Mouse (Mus musculus) E14TG2a.4 (cell line): ENCODE measurements around the gene Nos1ap.

Experiments used
- H3K27me3 ChIP-seq: 2 replicates; pipeline ENCODE4 v1.6.1; 2014; ENCODE audit warnings: low read length, control low read depth; ENCODE audit not compliant: insufficient read depth
- H3K36me3 ChIP-seq: 2 replicates; pipeline ENCODE4 v1.6.1; 2014; ENCODE audit warnings: low read length, control low read depth; ENCODE audit not compliant: insufficient read depth
- H3K4me1 ChIP-seq: replicated peaks from 2 replicates; pipeline ENCODE4 v1.6.1; 2014; ENCODE audit warnings: low read depth, low read length, control low read depth
- H3K4me3 ChIP-seq: replicated peaks from 2 replicates; pipeline ENCODE4 v1.5.1; 2014; ENCODE audit warnings: mild to moderate bottlenecking, low read length
- H3K9me3 ChIP-seq: 2 replicates; pipeline ENCODE4 v1.6.1; 2014; ENCODE audit warnings: low read length, control low read depth
- CTCF ChIP-seq: conservative IDR thresholded peaks from 2 replicates; pipeline ENCODE4 v1.5.1; 2014; ENCODE audit warnings: low read length
- NANOG ChIP-seq: IDR thresholded peaks from 2 replicates; pipeline ENCODE4 v1.6.1; 2014; ENCODE audit warnings: borderline replicate concordance, low read length, mixed read lengths
- POU5F1 ChIP-seq: IDR thresholded peaks from 2 replicates; pipeline ENCODE4 v1.6.1; 2014; ENCODE audit warnings: low read length, borderline replicate concordance

Nos1ap gene

GRCm38 (mm10) chr1:170472861-170473260 lies 116.8 kb downstream of the Nos1ap start:
- TF ChIP-seq NANOG (no peak), POU5F1 (no peak), CTCF (no peak)
- Histone ChIP-seq H3K4me3 (no peak overlapping the region), H3K9me3 (no peaks in the 10 kb centered on the region), H3K36me3 (no peaks in the 10 kb centered on the region), H3K27me3 (peaks cover 6% of the 10 kb centered on the region; the same call in 1 of the 2 replicates), H3K4me1 (peaks cover 9% of the 10 kb centered on the region)

- Histone ChIP-seq H3K4me3 (no peak overlapping the region), H3K4me1 (no peaks in the 10 kb centered on the region), H3K9me3 (0 out of 2 replicates have a peak, but pooled peaks cover 5% of the 10 kb centered on the region), H3K27me3 (no peaks in the 10 kb centered on the region), H3K36me3 (no peaks in the 10 kb centered on the region)
- TF ChIP-seq POU5F1 (no peak), NANOG (no peak), CTCF (no peak)
These were observed 123.3 kb downstream of the Nos1ap start for GRCm38 (mm10) chr1:170466099-170467009.

- no peaks in the 10 kb centered on the region for H3K36me3 ChIP-seq
These were observed 127.5 kb downstream of the Nos1ap start for GRCm38 (mm10) chr1:170462140-170462539.

GRCm38 (mm10) chr1:170459896-170460602 lies 129.6 kb downstream of the Nos1ap start:
- TF ChIP-seq POU5F1 = no peak
- Histone ChIP-seq H3K27me3 (no peaks in the 10 kb centered on the region), H3K4me3 (no peak overlapping the region), H3K36me3 (no peaks in the 10 kb centered on the region), H3K9me3 (0 out of 2 replicates have a peak, but pooled peaks cover 5% of the 10 kb centered on the region), H3K4me1 (no peaks in the 10 kb centered on the region)

More at GRCm38 (mm10) chr1:170462140-170462539, 127.5 kb downstream of the Nos1ap start:
- no peak for TF ChIP-seq POU5F1
- Histone ChIP-seq H3K4me1 (no peaks in the 10 kb centered on the region), H3K27me3 (no peaks in the 10 kb centered on the region), H3K9me3 (0 out of 2 replicates have a peak, but pooled peaks cover 5% of the 10 kb centered on the region), H3K4me3 (no peak overlapping the region)

GRCm38 (mm10) chr1:170457673-170458072 lies 132.0 kb downstream of the Nos1ap start:
- H3K36me3 ChIP-seq = no peaks in the 10 kb centered on the region
- H3K27me3 ChIP-seq = no peaks in the 10 kb centered on the region
- TF ChIP-seq POU5F1 (no peak), CTCF (no peak), NANOG (no peak)
- H3K4me3 ChIP-seq = no peak overlapping the region
- 0 out of 2 replicates have a peak, but pooled peaks cover 5% of the 10 kb centered on the region for H3K9me3 ChIP-seq
- no peaks in the 10 kb centered on the region for H3K4me1 ChIP-seq

- TF ChIP-seq POU5F1 (no peak), NANOG (no peak), CTCF (no peak)
- H3K9me3 ChIP-seq = no peaks in the 10 kb centered on the region
- no peaks in the 10 kb centered on the region for H3K27me3 ChIP-seq
- H3K4me3 ChIP-seq = no peak overlapping the region
- H3K4me1 ChIP-seq = no peaks in the 10 kb centered on the region
- no peaks in the 10 kb centered on the region for H3K36me3 ChIP-seq
These were observed 133.6 kb downstream of the Nos1ap start for GRCm38 (mm10) chr1:170455910-170456700.

- no peaks in the 10 kb centered on the region for H3K27me3 ChIP-seq
- no peak for TF ChIP-seq CTCF
- TF ChIP-seq POU5F1 = no peak
- TF ChIP-seq NANOG = no peak
- H3K36me3 ChIP-seq = no peaks in the 10 kb centered on the region
- no peaks in the 10 kb centered on the region for H3K9me3 ChIP-seq
- H3K4me3 ChIP-seq = no peak overlapping the region
- H3K4me1 ChIP-seq = no peaks in the 10 kb centered on the region
These were observed 134.3 kb downstream of the Nos1ap start for GRCm38 (mm10) chr1:170455387-170455786.

GRCm38 (mm10) chr1:170453455-170453854 lies 136.2 kb downstream of the Nos1ap start:
- no peaks in the 10 kb centered on the region for H3K9me3 ChIP-seq
- no peaks in the 10 kb centered on the region for H3K4me1 ChIP-seq
- H3K36me3 ChIP-seq = no peaks in the 10 kb centered on the region
- H3K27me3 ChIP-seq = no peaks in the 10 kb centered on the region
- TF ChIP-seq CTCF (no peak), POU5F1 (no peak), NANOG (no peak)
- no peak overlapping the region for H3K4me3 ChIP-seq
